Mouse (Mus musculus): ENCODE measurements around the gene Hagh.

The Hagh gene

DNA sequence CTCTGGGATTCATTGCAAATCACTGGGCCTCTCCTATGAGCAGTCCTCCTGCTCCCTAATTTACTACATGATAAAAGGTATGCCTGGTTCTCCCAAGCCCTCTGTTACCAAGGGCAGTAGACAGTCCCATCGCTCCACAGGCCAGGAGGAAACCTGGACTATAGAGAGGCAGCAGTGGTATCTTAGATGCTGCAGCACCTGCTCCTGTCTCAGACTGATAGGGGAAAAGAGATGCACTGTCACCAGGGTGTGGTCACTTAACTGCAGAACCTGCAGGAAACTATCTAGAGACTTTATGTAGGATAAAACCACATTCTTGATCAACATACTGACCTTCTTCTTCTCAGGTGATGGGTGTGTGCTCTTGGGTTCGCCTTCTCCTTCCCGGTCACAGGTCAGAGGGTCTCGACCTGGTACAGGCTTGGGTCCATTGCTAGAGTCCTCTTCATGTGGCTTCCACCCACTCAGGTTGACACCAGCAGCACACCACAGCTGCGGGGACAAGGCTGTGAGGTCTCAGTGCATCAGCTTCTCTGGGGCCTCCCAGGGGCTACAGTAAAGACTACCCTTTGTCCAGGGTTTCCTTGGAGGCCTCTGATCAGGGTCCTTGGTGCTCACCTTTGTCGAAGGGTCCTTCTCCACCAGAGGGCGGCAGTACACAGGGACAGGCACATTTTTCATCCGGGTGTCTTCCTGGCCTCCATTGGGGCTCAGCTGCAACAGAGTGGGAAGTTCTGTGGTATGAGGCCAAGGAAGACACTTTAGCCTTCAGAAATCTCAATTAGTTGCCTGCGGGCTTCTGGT lies 62.9 kb downstream of the Hagh start:
- DNase-seq (ENCODE audit: low spot score in 2 of 2) = no peak

DNA sequence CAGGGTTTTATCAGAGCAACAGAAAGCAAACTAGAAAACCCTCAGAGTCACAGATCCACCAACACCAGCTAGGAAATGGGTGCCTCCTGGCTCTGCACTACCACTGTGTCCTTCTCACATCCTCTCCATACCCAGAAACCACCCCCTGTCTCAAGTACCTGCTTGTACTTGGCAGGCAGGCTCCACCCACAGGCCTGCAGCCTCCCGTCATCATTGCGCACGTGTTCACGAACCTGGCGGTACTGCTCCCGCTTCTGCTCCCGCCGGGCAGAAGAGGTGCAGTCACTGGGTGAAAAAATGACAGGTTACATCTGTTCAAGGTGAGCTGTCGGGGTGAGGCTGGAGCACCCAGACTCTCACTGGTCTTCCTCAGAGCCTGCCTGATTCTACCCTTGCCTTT lies 63.8 kb downstream of the Hagh start:
- no peak for DNase-seq (ENCODE audit: low spot score in 2 of 2)

DNA sequence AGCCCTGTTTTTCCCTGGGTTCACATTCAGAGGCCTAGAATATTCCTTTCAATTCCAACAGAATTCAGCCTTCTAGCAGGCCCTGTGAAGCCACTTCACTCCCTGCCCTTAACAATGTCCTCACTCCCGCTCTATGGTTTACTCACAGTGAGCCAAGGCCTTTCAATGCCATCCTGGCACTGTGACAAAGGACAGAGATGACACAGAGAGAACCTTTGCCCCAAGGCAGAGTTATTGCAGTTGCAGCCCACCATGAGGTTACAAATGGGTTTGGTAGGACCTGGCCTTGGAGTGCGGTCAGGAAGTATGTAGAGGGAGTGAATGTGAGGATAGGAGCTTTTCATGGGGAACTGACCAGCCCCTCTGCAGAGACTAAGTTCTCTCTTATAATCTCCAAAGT lies 67.6 kb downstream of the Hagh start:
- no peak for DNase-seq (ENCODE audit: low spot score in 2 of 2)

DNA sequence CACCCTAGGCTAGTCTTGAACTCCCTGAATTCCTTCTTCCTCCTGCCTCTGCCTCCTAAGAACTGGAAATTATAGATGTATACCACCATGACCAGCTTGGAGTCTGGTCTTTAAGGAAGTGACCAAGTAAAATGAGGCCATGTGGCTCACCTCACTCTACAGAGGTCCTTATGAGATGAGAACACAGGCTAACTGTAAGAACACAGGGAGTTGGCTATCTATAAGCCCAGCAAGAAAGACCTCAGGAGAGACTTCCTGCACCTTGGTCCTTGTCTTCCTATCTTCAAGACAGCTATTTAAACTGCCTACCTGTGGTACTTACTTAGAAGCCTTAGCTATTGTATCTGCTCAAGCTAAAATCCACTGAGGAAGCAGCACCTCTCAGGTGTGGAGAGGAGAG lies 74.0 kb downstream of the Hagh start:
- no peak for DNase-seq (ENCODE audit: low spot score in 2 of 2)

All from urinary bladder, adult 18-20 months (tissue).